Mouse (Mus musculus): Measurements from ENCODE around the gene Msantd2. TPM values are rescaled to one million over a fixed set of nuclear protein-coding genes. Genes with fewer than 3 reads are reported as not detected.

The Msantd2 gene
- polyA plus RNA-seq, 1 experiment from 2014 or later, result 3.6 TPM

GRCm38 (mm10) chr9:37530031-37530887 is 41.1 kb downstream of the Msantd2 start:
- H3K36me3 ChIP-seq (replicated peaks), result no peaks in the 10 kb centered on the region
- peak overlapping the region; percentile 59 for H3K4me2 ChIP-seq
- H3K4me3 ChIP-seq (replicated peaks), result peak overlapping the region; percentile 21
- peaks cover 28% of the 10 kb centered on the region for H3K4me1 ChIP-seq (replicated peaks)
- peaks cover 76% of the 10 kb centered on the region for H3K27me3 ChIP-seq
- H3K9me3 ChIP-seq (replicated peaks), result no peaks in the 10 kb centered on the region
- H3K27ac ChIP-seq (replicated peaks), result no peak overlapping the region; the same call in 1 of the 2 replicates
- WGBS (ENCODE audit: insufficient replicate concordance), result 1% methylated on average over 32 of the region's 32 CpGs
- no peak overlapping the region for H3K9ac ChIP-seq
- peak; percentile 45 for ATAC-seq (ENCODE audit: insufficient read depth)

- H3K9ac ChIP-seq, result no peak overlapping the region
- no peaks in the 10 kb centered on the region for H3K36me3 ChIP-seq (replicated peaks)
- peaks cover 75% of the 10 kb centered on the region for H3K27me3 ChIP-seq
- H3K4me2 ChIP-seq, result peak overlapping the region; percentile 59
- H3K4me3 ChIP-seq (replicated peaks), result peak overlapping the region; percentile 21
- no peak overlapping the region for H3K27ac ChIP-seq (replicated peaks)
- peaks cover 28% of the 10 kb centered on the region for H3K4me1 ChIP-seq (replicated peaks)
- 5% methylated on average over 31 of the region's 31 CpGs for WGBS (ENCODE audit: insufficient replicate concordance)
- H3K9me3 ChIP-seq (replicated peaks), result no peaks in the 10 kb centered on the region
- ATAC-seq (ENCODE audit: insufficient read depth), result peak; percentile 45
Measured at GRCm38 (mm10) chr9:37530888-37531705, 42.0 kb downstream of the Msantd2 start.

- H3K4me1 ChIP-seq (replicated peaks), result no peaks in the 10 kb centered on the region
- no peak overlapping the region for H3K27ac ChIP-seq (replicated peaks)
- no peaks in the 10 kb centered on the region for H3K36me3 ChIP-seq (replicated peaks)
- peaks cover 21% of the 10 kb centered on the region for H3K27me3 ChIP-seq
- no peak for ATAC-seq (ENCODE audit: insufficient read depth)
- H3K9ac ChIP-seq, result no peak overlapping the region
- H3K9me3 ChIP-seq (replicated peaks), result no peaks in the 10 kb centered on the region
- H3K4me3 ChIP-seq (replicated peaks), result no peak overlapping the region
- 52% methylated on average over 4 of the region's 4 CpGs for WGBS (ENCODE audit: insufficient replicate concordance)
- H3K4me2 ChIP-seq, result no peak overlapping the region
Measured at GRCm38 (mm10) chr9:37536851-37537250, 47.7 kb downstream of the Msantd2 start.

GRCm38 (mm10) chr9:37537658-37538250 is 48.6 kb downstream of the Msantd2 start:
- Histone ChIP-seq H3K27ac (replicated peaks) (no peak overlapping the region), H3K27me3 (peaks cover 17% of the 10 kb centered on the region; the same call in 1 of the 2 replicates), H3K9me3 (replicated peaks) (no peaks in the 10 kb centered on the region), H3K36me3 (replicated peaks) (no peaks in the 10 kb centered on the region), H3K4me3 (replicated peaks) (no peak overlapping the region), H3K4me2 (no peak overlapping the region), H3K9ac (no peak overlapping the region), H3K4me1 (replicated peaks) (no peaks in the 10 kb centered on the region)
- ATAC-seq (ENCODE audit: insufficient read depth), result 0 out of 2 replicates have a peak, but pooled peaks have one; percentile 7
- 61% methylated on average over 5 of the region's 5 CpGs for WGBS (ENCODE audit: insufficient replicate concordance)

GRCm38 (mm10) chr9:37539170-37540025 is 50.3 kb downstream of the Msantd2 start, which contains the start of gene Vsig2:
Gene Vsig2, plus strand, starts transcription at chr9:37539255.
- no peak for ATAC-seq (ENCODE audit: insufficient read depth)
- Histone ChIP-seq H3K9me3 (replicated peaks) (no peaks in the 10 kb centered on the region), H3K4me1 (replicated peaks) (peaks cover 5% of the 10 kb centered on the region), H3K4me3 (replicated peaks) (no peak within 1 kb of the TSS), H3K36me3 (replicated peaks) (no peaks in the 10 kb centered on the region), H3K27ac (replicated peaks) (no peak within 1 kb of the TSS), H3K9ac (no peak within 1 kb of the TSS), H3K27me3 (peaks cover 10% of the 10 kb centered on the region; the same call in 1 of the 2 replicates), H3K4me2 (no peak within 1 kb of the TSS)
- WGBS (ENCODE audit: insufficient replicate concordance), result 55% methylated on average over 23 of the region's 23 CpGs

- peaks cover 8% of the 10 kb centered on the region; the same call in 1 of the 2 replicates for H3K27me3 ChIP-seq
- H3K4me1 ChIP-seq (replicated peaks), result peaks cover 14% of the 10 kb centered on the region
- H3K9me3 ChIP-seq (replicated peaks), result no peaks in the 10 kb centered on the region
- no peak overlapping the region for H3K4me3 ChIP-seq (replicated peaks)
- no peak overlapping the region for H3K9ac ChIP-seq
- no peak overlapping the region for H3K27ac ChIP-seq (replicated peaks)
- H3K4me2 ChIP-seq, result no peak overlapping the region
- no peaks in the 10 kb centered on the region for H3K36me3 ChIP-seq (replicated peaks)
- no peak for ATAC-seq (ENCODE audit: insufficient read depth)
- 81% methylated on average over 4 of the region's 4 CpGs for WGBS (ENCODE audit: insufficient replicate concordance)
Measured at GRCm38 (mm10) chr9:37540226-37540625, 51.1 kb downstream of the Msantd2 start.

- ATAC-seq (ENCODE audit: insufficient read depth), result no peak
- H3K9ac ChIP-seq, result no peak overlapping the region
- H3K4me2 ChIP-seq, result no peak overlapping the region
- H3K4me3 ChIP-seq (replicated peaks), result no peak overlapping the region
- no peak overlapping the region for H3K27ac ChIP-seq (replicated peaks)
- H3K9me3 ChIP-seq (replicated peaks), result no peaks in the 10 kb centered on the region
- H3K36me3 ChIP-seq (replicated peaks), result no peaks in the 10 kb centered on the region
- peaks cover 11% of the 10 kb centered on the region for H3K27me3 ChIP-seq
- 56% methylated on average over 6 of the region's 6 CpGs for WGBS (ENCODE audit: insufficient replicate concordance)
- H3K4me1 ChIP-seq (replicated peaks), result peaks cover 19% of the 10 kb centered on the region
Measured at GRCm38 (mm10) chr9:37540701-37541575, 51.8 kb downstream of the Msantd2 start.

- WGBS (ENCODE audit: insufficient replicate concordance), result 51% methylated on average over 7 of the region's 7 CpGs
- H3K4me2 ChIP-seq, result no peak overlapping the region
- no peaks in the 10 kb centered on the region for H3K36me3 ChIP-seq (replicated peaks)
- no peak for ATAC-seq (ENCODE audit: insufficient read depth)
- no peak overlapping the region for H3K27ac ChIP-seq (replicated peaks)
- H3K9ac ChIP-seq, result no peak overlapping the region
- no peaks in the 10 kb centered on the region for H3K9me3 ChIP-seq (replicated peaks)
- peaks cover 17% of the 10 kb centered on the region for H3K27me3 ChIP-seq
- no peak overlapping the region for H3K4me3 ChIP-seq (replicated peaks)
- peaks cover 19% of the 10 kb centered on the region for H3K4me1 ChIP-seq (replicated peaks)
Measured at GRCm38 (mm10) chr9:37541851-37542642, 52.9 kb downstream of the Msantd2 start.

GRCm38 (mm10) chr9:37543869-37544440 is 54.8 kb downstream of the Msantd2 start:
- no peaks in the 10 kb centered on the region for H3K9me3 ChIP-seq (replicated peaks)
- no peaks in the 10 kb centered on the region for H3K36me3 ChIP-seq (replicated peaks)
- no peak overlapping the region for H3K9ac ChIP-seq
- peaks cover 14% of the 10 kb centered on the region for H3K27me3 ChIP-seq
- 44% methylated on average over 12 of the region's 12 CpGs for WGBS (ENCODE audit: insufficient replicate concordance)
- peaks cover 19% of the 10 kb centered on the region for H3K4me1 ChIP-seq (replicated peaks)
- H3K27ac ChIP-seq (replicated peaks), result no peak overlapping the region
- peak overlapping the region; percentile 50 for H3K4me3 ChIP-seq (replicated peaks)
- H3K4me2 ChIP-seq, result peak overlapping the region; percentile 77
- no peak for ATAC-seq (ENCODE audit: insufficient read depth)
